Mouse (Mus musculus): ENCODE measurements around the gene Srr.

Srr gene

DNA sequence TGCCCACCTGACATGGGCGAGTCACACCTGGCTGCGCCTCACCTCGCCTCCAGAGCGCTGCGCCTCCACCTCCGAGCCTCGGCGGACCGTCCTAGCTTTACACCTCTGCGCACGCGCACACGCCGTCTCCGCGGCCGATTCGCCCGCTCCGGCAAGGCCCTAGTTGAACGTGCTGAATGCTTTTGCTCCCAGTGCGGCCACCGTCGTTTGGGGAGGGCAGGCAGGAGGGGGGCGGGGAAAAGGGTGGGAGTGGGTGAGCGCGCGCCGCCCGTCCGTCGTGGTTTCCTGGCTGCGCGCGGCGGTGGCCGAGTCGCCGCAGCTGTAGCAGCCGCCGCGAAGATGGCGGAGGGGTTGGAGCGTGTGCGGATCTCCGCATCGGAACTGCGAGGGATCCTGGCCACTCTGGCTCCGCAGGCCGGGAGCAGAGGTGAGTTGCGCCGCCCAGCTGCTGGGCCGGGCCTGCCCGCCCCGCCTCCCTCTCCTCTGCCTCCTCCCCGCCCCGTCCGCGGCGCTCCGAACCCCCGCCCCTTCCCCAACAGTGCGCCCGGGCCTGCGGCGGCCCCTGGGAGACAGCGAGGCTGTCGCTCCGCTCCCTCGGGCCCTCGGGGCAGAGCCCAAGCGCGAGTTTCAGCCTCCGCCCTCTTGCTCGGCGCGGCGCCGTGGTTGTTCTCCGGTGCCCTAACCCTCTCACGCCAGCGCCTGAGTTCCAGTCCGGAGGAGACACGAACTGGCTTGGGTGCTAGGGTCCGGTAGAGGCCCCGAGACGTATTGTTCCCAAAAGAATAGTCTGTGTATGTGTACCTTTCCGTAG, at the start of gene Srr, which contains the start of gene Smg6:
Gene Srr, minus strand, starts transcription at position 372 of the 811 bp plus-strand sequence.
Gene Smg6, plus strand, starts transcription at position 247 of the 811 bp plus-strand sequence.
- DNase-seq = peak; percentile 95 to 97

DNA sequence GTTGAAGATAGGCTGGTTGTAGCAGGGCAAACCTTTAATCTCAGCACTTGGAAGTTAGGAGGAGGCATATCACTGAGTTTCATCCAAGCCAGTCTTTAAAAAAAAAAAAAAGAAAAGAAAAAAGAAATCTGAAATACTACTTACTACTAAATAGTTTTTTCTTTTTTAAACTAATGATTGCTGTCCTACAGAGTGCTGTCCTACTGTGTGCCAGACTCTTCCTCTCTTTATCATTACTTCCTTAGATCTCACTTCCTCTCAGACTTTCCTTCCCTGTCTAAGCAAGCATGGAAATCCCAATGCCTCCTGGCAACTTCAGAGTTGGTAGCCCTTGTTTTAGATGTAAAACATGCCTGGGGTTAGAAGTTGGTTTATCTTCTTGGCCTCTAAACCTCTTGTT, 48.9 kb upstream of the Srr start:
- DNase-seq = no peak

DNA sequence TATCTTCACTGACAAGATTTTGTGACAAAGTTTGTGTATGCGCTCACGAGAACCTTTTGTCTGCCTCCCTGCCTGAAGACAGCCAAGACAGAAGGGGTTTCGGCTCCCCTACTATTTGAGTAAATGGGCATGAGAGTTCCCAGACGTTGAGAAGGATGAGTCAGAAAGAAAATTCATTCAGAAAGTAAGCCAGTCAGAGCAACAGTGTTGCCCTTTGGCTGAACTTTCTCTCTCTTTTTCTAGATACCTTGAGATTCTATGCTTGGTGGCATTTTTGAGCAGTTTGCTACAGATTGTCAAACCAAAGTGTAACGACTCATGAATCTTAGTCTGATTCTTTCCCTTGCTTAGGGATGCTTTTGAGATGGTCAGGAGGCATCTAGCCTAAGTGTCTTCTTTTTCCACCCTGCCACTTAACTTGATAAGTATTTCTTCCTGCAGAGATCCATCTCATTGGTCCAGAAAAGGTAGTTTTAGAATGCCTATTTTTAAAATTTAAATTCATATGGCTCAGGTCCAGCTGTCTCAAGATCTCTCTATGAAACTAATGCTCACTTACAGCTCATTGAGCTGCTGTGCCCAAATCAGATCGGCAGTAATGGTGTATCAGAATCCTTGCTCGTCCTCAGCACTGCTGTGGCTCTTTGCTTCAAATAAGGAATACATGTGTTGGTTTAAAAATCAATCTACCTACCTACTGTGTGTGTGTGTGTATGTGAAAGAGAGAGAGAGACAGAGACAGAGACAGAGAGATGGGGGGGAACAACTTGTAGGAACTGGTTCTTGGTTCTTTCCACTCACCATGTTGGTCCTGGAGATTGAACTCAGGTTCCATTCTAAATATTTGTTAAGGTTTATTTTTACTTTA, 47.8 kb upstream of the Srr start:
- no peak for DNase-seq

DNA sequence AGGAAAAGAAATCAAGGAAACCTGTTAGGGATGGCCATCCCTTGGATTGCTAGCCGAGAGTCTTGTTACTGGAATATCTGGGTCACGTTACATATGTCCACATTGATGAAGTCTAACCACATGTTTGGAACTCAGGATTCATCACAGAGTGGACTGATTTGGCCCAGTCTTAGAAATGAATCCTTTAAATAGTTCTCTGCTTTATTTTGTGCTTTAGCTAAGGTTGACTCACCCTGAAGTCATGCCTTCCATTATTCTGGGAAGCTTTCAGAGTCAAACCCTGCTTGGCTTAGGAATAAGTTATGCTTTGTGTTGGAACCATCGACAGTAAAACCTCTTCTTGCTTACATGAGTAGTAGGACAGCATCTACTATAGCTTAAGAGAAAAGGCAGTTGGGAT, 39.8 kb upstream of the Srr start:
- DNase-seq = no peak

DNA sequence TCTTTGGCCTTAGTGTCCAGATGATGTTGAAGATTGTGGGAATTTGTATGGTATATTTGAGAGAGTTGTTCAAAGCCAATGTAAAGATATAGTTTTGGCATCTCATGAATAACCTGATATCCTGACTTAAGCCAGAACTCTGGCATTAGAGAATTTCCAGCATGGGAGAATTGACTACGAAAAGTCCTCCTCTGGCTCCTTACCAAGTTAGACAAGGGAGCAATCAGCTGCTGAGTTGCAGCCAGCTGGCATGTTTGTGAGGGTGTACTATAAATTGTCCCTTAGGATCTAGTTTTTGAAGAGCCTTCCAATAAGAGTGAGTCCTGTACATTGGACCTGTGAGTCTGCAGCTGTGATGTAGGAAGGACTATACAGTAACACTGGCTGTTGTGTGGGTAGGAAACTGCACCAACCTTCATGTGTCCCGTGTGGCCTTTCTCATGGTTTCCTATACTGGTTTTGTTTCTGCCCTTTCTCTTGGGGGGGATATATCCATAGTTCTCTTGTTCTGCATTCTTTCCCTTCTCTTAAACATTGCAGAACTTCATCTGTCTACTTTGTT, 37.2 kb upstream of the Srr start:
- DNase-seq = peak in 1 of 2 experiments; percentile 10

DNA sequence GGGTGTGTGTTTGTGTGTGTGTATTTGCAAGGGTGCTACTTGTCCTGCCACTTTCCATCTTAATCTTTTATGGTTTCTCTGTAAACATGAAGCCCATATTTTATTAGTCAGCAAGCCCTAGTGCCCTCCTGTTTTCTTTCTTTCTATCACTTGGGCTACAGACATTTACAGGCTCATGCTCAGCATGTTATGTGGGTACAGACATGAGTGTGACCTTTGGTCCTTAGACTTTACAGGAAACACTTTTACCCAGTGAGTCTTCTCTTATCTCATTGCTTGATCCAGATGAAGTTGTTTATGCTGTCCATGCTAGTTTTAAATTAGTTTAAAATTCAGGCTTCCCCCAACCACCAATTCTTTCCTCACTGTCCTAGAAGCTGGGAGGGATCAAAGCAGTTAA, 36.2 kb upstream of the Srr start:
- DNase-seq = no peak

DNA sequence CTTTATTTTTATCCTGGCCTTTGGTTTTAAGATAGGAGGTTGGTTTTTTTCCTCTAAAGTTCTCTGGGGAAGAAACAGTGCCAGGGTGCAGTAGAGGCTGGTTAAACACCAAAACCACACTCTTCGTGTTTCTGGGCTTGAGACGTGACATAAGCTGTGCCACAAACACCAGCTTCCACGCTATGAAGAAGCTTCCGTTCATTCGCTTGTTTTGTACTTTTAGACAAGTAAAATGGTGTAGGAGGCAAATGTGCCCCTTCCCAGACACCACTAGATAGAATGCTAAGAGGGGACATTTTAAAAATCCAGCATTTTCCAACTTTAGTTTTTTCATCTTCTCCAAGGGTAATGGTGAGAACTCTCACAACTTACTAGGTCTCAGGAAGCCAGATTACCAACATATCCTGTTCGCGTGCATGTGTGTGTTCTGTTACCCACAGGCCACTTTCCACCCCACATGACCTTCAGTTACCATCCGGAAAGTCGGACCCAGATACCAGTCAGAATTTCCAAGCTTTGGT, 34.3 kb upstream of the Srr start:
- no peak for DNase-seq

DNA sequence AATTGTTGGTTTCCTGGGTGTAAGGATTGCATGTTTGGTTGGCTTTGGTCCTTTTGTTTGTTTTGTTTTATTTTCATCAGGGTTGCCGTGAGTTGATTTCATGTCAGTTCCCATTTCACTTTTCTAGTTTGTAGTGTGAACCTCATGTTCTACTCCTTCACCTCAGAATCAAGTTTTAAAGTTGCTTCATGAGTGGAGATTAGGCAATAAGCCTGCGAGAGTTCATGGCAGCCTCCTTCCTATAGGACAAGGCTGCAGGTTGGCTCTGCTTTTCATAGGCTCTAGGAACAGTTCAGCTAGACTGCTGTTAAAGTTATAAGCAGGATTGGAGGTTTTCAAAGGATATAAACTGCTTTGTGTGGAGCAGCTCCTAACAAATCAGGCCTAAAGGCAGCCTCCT, 33.8 kb upstream of the Srr start:
- DNase-seq = no peak

DNA sequence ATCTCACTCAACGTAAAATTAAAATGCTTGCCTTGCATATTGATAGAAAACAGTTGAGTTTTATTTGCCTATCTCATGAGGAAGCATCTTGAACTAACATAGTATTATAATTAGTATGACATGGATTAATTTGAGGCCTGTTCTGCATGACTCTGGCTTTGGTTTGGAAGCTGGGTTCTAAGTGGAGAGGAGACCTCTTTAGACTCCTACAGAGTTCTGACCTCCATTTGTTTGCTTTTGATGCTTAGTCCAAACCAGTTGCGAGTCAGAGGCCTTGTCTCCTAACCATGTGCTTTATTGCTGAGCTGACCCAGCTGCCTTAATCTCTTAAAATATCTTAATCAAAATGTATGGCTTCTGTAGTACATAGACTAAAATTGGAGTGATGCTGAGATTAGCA, 31.9 kb upstream of the Srr start:
- DNase-seq = no peak

DNA sequence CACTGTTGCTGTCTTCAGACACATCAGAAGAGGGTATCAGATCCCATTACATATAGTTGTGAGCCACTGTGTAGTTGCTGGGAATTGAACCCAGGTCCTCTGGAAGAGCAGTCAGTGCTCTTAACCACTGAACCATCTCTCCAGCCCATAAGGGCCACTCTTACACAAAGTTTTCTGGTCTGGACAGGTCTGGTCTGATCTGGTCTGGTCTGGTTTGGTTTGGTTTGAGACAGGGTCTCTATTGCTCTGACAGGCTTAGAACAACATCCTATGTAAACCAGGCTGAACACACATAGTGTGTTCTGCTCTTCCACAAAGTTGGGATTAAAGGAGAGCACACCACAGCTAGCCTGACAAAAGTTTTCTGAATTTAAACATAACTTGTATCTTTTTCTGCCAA, 30.3 kb upstream of the Srr start:
- no peak for DNase-seq

DNA sequence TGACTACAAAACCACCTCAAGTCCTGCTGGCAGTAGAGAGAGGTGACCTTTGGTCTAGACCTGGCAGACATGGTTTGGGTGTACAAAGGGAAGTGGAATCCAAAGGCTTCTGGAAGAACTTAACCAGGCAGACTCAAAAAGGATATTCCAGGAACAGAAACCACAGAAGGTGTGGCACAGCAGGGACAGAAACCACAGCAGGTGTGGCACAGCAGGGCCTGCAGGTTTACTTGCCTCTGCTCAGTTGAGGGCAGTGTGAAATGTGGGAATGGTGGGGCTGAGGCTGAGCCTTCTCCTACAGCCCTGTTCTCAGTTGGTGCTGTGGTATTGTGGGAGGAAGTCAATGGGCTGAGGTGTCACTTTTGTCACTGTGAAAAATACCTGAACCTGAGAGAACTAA, 29.2 kb upstream of the Srr start:
- peak; percentile 16 to 19 for DNase-seq

DNA sequence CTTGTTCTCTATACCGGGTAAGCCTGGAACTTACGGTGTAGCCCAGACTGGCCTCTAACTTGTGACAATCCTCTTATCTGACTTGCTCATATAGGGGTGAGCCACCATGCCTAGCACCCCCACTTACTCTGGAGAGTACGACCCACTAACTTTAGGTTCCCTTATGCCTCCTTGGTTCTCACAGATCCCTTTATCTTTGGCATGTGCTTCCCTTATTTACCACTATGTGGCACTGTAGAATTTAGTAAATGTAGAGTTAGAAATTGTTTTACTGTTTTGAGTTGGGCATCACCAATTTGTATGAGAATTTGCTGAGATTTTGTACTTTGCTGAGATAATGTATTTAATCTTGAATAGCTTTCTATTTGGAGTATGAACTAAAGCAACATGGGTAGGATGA, 20.6 kb upstream of the Srr start:
- DNase-seq = peak in 1 of 2 experiments; percentile 12

DNA sequence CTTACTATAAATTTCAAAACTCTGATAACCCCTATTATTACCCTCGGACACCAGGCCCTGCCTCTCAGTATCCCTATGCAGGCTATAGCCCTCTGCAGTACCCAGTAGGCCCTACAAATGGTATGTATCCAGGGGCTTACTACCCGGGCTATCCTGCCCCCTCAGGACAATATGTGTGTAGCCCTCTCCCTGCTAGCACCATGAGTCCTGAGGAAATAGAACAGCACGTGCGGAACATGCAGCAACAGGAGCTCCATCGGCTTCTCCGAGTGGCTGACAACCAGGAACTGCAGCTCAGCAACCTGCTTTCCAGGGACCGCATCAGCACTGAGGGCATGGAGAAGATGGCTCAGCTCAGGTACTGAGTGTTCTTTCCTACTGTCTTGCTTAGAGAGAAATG, 4.6 kb upstream of the Srr start:
- no peak for DNase-seq

DNA sequence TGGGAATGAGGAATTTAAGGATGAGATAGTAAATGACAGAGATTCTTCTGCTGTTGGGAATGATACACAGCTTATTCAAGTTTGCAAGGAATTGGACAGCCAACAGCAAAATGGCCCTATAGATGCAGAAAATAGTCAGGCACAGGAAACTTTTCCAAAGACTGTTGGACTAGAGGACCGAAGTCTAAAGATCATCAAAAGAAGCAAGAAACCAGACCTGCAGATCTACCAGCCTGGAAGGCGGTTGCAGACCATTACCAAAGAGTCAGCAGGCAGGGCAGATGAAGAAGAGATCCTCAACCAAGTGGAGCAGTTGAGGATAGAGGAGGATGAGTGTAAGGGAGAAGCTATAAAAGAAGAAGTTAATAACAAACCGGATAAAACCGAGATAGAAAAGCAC, 3.4 kb upstream of the Srr start:
- DNase-seq = no peak

DNA sequence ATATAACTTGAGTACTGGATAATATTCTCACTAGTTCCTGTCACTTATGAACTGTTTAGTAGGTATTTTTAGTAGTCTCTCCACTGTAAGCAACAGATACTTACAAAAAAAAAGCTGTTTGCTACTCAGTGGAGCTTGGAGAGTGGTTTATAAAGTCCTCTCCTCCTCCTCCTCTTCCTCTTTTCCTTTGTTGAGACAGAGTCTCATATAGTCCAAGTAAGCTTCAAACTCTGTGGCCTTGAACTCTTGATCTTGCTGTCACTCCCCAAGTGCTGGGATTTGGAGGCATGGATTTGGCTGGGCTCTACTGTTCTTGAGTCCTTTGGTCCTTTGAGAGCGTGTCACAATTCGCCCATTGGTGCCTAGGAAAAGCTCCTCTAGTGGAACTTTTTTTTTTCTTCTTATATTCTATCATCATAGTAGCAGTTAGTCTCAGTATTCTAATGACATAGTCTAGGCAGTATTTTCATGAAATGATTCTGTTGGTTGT, 1.5 kb upstream of the Srr start:
- DNase-seq = no peak

DNA sequence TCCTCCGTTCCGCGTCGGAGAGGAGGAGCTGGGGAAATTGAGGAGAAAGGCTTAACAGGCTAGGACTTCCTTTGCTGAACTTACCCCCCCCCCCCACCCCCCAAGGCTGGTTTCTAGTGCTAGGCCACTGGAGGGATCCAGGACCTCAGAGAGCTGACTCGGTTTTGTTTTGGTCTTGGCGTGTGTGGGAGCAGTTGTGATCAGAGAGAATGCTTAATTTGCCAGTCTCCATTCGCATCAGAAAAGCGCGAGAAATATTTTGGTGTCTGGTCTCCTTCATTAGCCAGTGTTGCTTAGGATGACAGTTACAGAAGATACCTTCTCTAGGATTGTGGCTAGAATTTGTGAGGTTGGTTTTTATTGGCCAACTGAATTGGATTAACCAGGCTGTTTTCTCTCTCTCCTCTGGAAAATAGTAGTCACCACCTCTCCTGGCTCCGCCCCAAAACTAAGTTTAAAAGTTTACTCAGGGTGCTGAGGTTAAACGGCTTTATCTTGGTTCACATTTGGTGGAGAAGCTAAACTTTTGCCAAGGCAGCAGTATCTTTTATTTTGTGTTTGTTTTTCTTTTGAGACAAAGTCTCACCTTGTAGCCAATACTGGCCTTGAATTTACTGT, 749 bp upstream of the Srr start:
- DNase-seq = no peak

DNA sequence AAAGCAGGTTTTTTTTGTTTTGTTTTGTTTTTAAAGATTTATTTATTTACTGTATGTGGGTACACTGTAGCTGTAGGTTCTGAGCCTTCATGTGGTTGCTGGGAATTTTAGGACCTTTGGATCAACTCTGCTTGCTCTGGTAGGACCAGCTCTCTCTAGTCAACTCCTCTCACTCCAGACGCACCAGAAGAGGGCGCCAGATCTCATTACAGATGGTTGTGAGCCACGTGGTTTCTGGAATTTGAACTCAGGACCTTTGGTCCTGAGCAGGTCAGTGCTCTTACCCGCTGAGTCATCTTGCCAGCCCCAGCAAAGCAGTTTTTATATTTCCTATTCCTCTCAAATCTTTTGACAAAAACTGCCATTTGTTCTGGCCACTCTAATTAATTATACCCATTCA, 1.6 kb downstream of the Srr start:
- peak; percentile 30 to 31 for DNase-seq

DNA sequence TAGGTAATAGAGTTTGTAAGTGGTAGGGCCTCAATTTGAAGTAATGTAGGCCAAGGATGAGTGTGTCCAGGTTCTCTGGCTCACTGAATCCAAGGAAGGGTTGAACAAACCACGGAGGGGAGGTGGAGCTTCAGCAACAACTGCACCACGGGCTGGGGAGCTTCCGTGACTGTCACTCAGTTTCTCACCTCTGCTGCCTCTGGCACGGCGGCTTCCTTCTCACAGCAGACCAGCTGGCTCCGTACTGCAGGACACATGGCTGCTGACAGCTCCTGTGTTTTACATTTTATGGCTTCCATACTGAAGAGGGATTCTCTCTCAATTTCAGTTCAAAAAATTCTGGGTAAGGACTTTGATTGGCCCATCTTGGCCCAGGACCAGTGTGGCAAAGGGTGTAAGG, 6.5 kb downstream of the Srr start:
- no peak for DNase-seq

DNA sequence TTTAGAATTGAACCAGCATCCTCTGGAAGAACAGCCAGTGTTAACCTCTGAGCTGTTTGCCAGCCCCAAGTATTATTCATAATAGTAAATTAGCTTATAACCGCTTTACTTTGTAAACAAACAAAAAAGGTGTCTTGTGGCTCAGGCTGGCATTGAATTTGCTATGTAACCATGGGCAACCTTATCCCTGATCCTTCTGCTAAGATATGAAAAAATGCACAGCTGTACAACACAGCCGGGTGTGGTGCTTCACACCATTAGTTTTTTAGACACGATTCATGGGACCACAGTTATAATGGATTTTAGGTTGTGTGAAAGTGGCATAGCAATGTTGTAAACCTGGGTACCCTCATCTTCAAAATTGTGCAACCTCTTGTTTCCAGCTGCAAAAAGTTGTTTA, 13.3 kb downstream of the Srr start:
- no peak for DNase-seq

DNA sequence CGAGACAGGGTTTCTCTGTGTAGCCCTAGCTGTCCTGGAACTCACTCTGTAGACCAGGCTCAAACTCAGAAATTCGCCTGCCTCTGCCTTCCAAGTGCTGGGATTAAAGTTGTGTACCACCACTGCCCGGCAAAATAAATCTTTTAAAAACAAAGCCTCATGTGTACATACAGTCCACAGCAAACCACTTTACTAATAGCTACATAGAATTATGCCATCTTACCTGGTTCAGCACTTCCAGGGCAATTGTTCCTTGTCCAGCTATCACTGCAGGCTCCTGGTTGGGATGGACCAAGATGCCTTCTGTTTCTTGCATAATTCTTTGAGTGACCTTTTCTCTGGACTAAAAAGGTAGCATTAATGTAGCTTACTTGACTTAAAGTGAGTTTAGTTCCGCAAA, 15.8 kb downstream of the Srr start:
- no peak for DNase-seq

DNA sequence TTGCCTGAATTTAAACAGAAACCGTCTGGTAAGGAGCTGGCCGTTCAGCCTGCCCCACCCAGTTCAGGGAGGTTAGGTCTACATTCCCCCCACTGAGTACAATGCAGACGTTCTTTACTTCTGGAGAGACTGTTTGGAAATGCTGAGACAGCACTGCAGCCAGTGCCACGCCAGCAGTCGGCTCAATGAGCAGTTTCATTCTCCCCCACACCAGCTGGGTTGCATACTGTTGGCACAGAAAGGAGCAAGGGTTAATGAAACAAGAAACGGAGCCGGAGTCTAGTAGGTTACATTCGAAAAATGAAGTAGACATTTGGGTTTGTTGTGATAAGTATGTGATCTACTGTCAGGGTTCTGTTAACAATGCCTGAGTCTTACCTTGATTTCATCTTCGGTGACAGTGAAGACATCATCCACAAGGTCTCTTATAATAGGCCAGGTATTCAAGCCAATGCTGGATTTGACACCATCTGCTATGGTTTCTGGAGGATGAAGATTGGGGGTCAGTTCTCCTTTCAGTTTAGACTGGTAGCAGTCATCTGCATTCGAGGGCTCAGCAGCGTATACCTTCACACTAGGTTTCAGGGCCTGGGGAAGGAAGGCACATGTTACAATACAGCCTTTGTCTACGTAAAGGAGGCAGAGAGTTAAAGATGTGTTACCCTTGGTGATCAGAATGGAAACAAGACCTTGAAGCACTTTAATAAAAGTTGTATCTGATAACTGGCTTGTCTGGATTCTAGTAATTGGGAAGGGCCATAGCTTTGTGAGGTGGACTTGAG, 16.9 kb downstream of the Srr start:
- DNase-seq = no peak

DNA sequence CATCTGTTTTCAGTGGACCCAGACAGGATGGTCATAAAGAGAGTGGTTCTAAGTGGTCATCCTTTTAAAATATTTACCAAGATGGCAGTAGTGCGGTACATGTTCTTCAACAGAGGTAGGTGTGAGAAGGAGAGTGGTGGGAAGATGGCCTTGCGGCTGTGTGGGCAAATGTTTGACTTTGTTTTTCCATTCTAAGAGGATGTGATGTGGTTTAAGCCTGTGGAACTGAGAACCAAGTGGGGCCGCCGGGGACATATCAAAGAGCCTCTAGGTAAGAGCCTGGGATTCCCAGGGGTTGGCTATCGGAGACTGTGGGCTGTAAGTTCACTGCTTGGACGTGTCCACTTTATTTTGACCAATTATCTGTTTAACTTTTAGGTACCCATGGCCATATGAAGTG, 17.9 kb downstream of the Srr start:
- DNase-seq = no peak

Data from cerebellum, postnatal 36 days (tissue).